Mouse (Mus musculus) CH12.LX (cell line): ENCODE measurements around the gene Cngb1. TPM values are rescaled to one million over a fixed set of nuclear protein-coding genes. Genes with fewer than 3 reads are reported as not detected.
A peak's percentile ranks its signal among the peaks of the same experiment; 100 is the strongest.
"Not testable (repeated sequence)": the region's sequence is repeated elsewhere in the genome, so short reads cannot be mapped to it uniquely, and the experiment has no call there.

Experiments
- DNase-seq: peaks from one replicate; pipeline ENCODE4 v3.0.0-alpha.2; 2013; ENCODE audit errors: extremely low read depth
- H3K27ac ChIP-seq: 2 replicates; pipeline ENCODE4 v1.5.1; 2012; ENCODE audit warnings: low read depth, mild to moderate bottlenecking, control low read depth, moderate library complexity; ENCODE audit not compliant: insufficient read depth
- H3K27me3 ChIP-seq: replicated peaks from 2 replicates; pipeline ENCODE3; 2012; ENCODE audit warnings: inconsistent platforms
- H3K36me3 ChIP-seq, 2 experiments: replicated peaks in 1 of 2; 2 replicates each; pipeline versions ENCODE3 to v1.6.1; 2012; ENCODE audit warnings: inconsistent platforms in 1 of 2, low read length in 1 of 2, mild to moderate bottlenecking in 1 of 2, mixed read lengths in 1 of 2, moderate library complexity in 1 of 2; ENCODE audit not compliant: control insufficient read depth in 1 of 2, insufficient read depth in 1 of 2
- H3K4me1 ChIP-seq, 2 experiments: 2 replicates each; pipeline ENCODE4 v1.6.1; 2012; ENCODE audit warnings: inconsistent platforms in 1 of 2, moderate library complexity in 1 of 2; ENCODE audit not compliant: insufficient read depth in 2 of 2, control insufficient read depth in 1 of 2
- H3K4me2 ChIP-seq: 2 replicates; pipeline ENCODE4 v1.6.1; 2012; ENCODE audit warnings: low read depth, mild to moderate bottlenecking, control low read depth; ENCODE audit not compliant: poor library complexity, insufficient read depth, severe bottlenecking
- H3K4me3 ChIP-seq, 3 experiments: fragments of 150-350 bp in 1 of 3; sonication (generic) in 1 of 3; replicated peaks in 1 of 3; 2 replicates each; pipeline versions ENCODE3 to v1.5.1; 2011 to 2012; ENCODE audit warnings: low read depth in 2 of 3, low read length in 2 of 3, mild to moderate bottlenecking in 2 of 3, moderate library complexity in 2 of 3, control low read depth in 1 of 3, improper control_type of control experiment in 1 of 3, inconsistent platforms in 1 of 3, mixed read lengths in 1 of 3; ENCODE audit not compliant: poor library complexity in 1 of 3
- H3K79me2 ChIP-seq: replicated peaks from 2 replicates; pipeline ENCODE4 v1.6.1; 2012; ENCODE audit warnings: mild to moderate bottlenecking, moderate library complexity; ENCODE audit not compliant: control insufficient read depth, poor library complexity, insufficient read depth, severe bottlenecking; ENCODE audit errors: extremely low read depth
- H3K9ac ChIP-seq: 2 replicates; pipeline ENCODE4 v1.6.1; 2012; ENCODE audit warnings: low read depth, mild to moderate bottlenecking, control low read depth, moderate library complexity; ENCODE audit not compliant: insufficient read depth
- H3K9me3 ChIP-seq: replicated peaks from 2 replicates; pipeline ENCODE3; 2012; ENCODE audit warnings: low read length, inconsistent platforms, mixed read lengths
- CTCF ChIP-seq, 2 experiments: IDR thresholded peaks in 1 of 2; conservative IDR thresholded peaks in 1 of 2; 2 replicates each; pipeline ENCODE4 v1.5.1; 2011 to 2012; ENCODE audit warnings: low read depth in 2 of 2, low read length in 2 of 2, improper control_type of control experiment in 1 of 2, inconsistent platforms in 1 of 2, mild to moderate bottlenecking in 1 of 2, moderate library complexity in 1 of 2
- ELF1 ChIP-seq: IDR thresholded peaks from 2 replicates; pipeline ENCODE4 v1.6.1; 2014; ENCODE audit warnings: low read depth, mild to moderate bottlenecking, inconsistent platforms, low read length, improper control_type of control experiment
- ETS1 ChIP-seq: conservative IDR thresholded peaks from 2 replicates; pipeline ENCODE4 v1.6.1; 2012; ENCODE audit warnings: low read depth, mild to moderate bottlenecking, inconsistent platforms, low read length, improper control_type of control experiment, moderate library complexity
- IRF4 ChIP-seq: IDR thresholded peaks from 2 replicates; pipeline ENCODE4 v1.6.1; 2014; ENCODE audit warnings: low read depth, mild to moderate bottlenecking, inconsistent platforms, low read length, improper control_type of control experiment
- MAFK ChIP-seq: IDR thresholded peaks from 2 replicates; pipeline ENCODE4 v1.6.1; 2011; ENCODE audit warnings: low read length, improper control_type of control experiment; ENCODE audit not compliant: insufficient replicate concordance
- MAX ChIP-seq: IDR thresholded peaks from 2 replicates; pipeline ENCODE4 v1.6.1; 2011; ENCODE audit warnings: low read length, improper control_type of control experiment
- MXI1 ChIP-seq: IDR thresholded peaks from 2 replicates; pipeline ENCODE4 v1.6.1; 2011; ENCODE audit warnings: mild to moderate bottlenecking, low read depth, low read length, improper control_type of control experiment
- NELFE ChIP-seq: IDR thresholded peaks from 2 replicates; pipeline ENCODE4 v1.6.1; 2011; ENCODE audit warnings: low read depth, low read length, improper control_type of control experiment
- NRF1 ChIP-seq: IDR thresholded peaks from 2 replicates; pipeline ENCODE4 v1.6.1; 2014; ENCODE audit warnings: low read depth, mild to moderate bottlenecking, inconsistent platforms, low read length, improper control_type of control experiment, moderate library complexity
- POLR2A ChIP-seq: IDR thresholded peaks from 2 replicates; pipeline ENCODE4 v1.6.1; 2011; ENCODE audit warnings: low read depth, mild to moderate bottlenecking, improper control_type of control experiment, low read length
- RAD21 ChIP-seq: IDR thresholded peaks from 2 replicates; pipeline ENCODE4 v1.6.1; 2011; ENCODE audit warnings: low read depth, mild to moderate bottlenecking, low read length, improper control_type of control experiment, moderate library complexity
- SMC3 ChIP-seq: IDR thresholded peaks from 2 replicates; pipeline ENCODE4 v1.6.1; 2011; ENCODE audit warnings: low read depth, low read length, improper control_type of control experiment
- ZNF384 ChIP-seq: IDR thresholded peaks from 2 replicates; pipeline ENCODE4 v1.6.1; 2012; ENCODE audit warnings: low read depth, low read length, improper control_type of control experiment, inconsistent platforms
- dilution Hi-C: fragments of 300-500 bp; cut with MboI; formaldehyde crosslinking; loops from 2 replicates; pipeline ENCODE4 v1.14.3; 2020; ENCODE audit warnings: low sequenced_read_pairs; ENCODE audit not compliant: extremely low pct_unique_long_range_greater_than_20kb, extremely low pct_ligation_motif_present
- in situ Hi-C: fragments of 300-500 bp; cut with MboI; formaldehyde crosslinking; loops from 3 replicates; pipeline ENCODE4 v1.14.3; 2019; ENCODE audit warnings: low sequenced_read_pairs, low pct_ligation_motif_present, low pct_unique_long_range_greater_than_20kb, mixed read lengths
- polyA plus RNA-seq: library from polyadenylated mRNA; unstranded; fragments of >175 nt; gene quantifications from 2 replicates; pipeline ENCODE4 v1.2.1, GENCODE M21; 2012; ENCODE audit warnings: low read depth; ENCODE audit not compliant: insufficient read length
- total RNA-seq, 2 experiments: library from RNA; depleted of rRNA; stranded (reverse); fragments of 300-350 nt in 1 of 2; fragments of >200 nt in 1 of 2; gene quantifications; 2 replicates each; pipeline ENCODE4 v1.2.3; 2012 to 2014

Cngb1 gene
- total and polyA plus RNA-seq, 3 experiments: not detected

DNA sequence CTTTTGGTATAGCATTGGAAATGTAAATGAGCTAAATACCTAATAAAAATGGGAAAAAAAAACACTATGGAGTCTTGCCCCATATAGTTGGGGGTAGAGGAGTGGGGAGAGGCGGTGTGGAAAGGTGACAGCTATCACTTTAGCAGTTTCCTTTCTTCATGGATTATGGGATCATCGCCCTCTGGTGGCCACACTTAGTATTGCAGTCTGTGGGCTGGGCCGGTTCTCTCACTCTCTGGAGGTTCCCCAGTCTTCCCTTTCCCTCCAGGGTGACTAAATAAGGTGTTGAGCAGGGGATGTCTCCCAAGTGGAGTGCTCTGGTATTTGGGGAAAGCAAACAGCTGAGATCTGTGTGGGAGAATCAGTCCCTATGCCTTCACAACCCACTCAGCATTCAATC is 70.7 kb downstream of the Cngb1 start:
- Histone ChIP-seq H3K9ac (no peak overlapping the region), H3K9me3 (peaks cover 4% of the 10 kb centered on the region), H3K4me3 (no peak overlapping the region), H3K27me3 (peaks cover 11% of the 10 kb centered on the region), H3K27ac (no peak overlapping the region), H3K36me3 (no peaks in the 10 kb centered on the region), H3K4me1 (peaks cover 0 to 9% of the 10 kb centered on the region in 2 experiments; a peak in 1 of 4 replicates), H3K4me2 (no peak overlapping the region), H3K79me2 (no peaks in the 10 kb centered on the region)
- DNase-seq: peak; percentile 71
- in situ Hi-C loops: no loop called here
- dilution Hi-C loops: no loop called here
- TF ChIP-seq IRF4 (no peak), SMC3 (peak; percentile 72), MAFK (no peak), MAX (no peak), ELF1 (peak; percentile 21; the same call in 1 of the 2 replicates), NELFE (no peak), CTCF (conservative IDR thresholded peaks at IDR 0.05 in 1 of 2, IDR thresholded peaks at IDR 0.05 in 1 of 2; ENCODE audit: low read depth in 2 of 2, low read length in 2 of 2) (peak; percentile 79 to 92), RAD21 (peak; percentile 56)

DNA sequence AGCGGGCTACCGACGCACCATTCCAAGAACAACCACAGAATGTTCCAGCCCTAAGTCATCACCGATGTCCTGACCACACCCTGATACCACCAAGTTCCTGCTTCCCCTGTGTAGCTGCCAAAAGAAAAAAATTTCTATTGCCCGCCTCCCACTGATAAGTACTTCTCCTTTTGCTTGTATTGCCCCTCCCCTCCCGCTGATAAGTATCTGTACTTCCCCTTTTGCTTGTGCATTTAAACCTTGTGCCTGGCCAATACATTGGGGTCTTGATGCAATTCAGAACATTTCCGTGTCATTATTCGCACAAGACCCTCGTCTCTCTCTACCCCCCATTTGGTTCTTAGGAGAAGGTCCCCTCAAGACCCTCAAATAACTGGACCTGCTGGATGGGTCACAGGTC is 76.3 kb downstream of the Cngb1 start:
- dilution Hi-C loops, in situ Hi-C loops, H3K79me2 ChIP-seq, DNase-seq, H3K4me2 ChIP-seq, H3K36me3 ChIP-seq, H3K9ac ChIP-seq, H3K27ac ChIP-seq, H3K4me3 ChIP-seq, H3K4me1 ChIP-seq: not testable (repeated sequence)
- H3K9me3 ChIP-seq: peaks cover 15% of the 10 kb centered on the region
- peaks cover 15% of the 10 kb centered on the region for H3K27me3 ChIP-seq

DNA sequence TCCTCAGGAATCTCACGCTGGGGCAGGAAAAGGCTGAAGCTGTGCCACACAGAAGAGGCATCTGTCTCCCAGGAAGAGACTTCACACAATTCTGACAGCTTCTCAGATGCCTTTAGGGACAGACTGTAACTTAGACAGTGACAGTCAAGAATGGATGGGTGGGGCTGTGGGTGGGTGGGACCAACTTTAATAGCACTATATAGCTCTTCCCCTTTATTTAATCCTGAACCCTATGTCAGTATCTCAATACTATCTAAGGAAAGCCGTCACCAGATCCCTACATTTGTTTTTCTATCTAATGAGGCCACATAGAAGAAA is 79.3 kb downstream of the Cngb1 start:
- in situ Hi-C loops: no loop called here
- dilution Hi-C loops: no loop called here
- Histone ChIP-seq H3K27ac (no peak overlapping the region), H3K9ac (no peak overlapping the region), H3K79me2 (no peaks in the 10 kb centered on the region), H3K4me2 (no peak overlapping the region), H3K9me3 (peaks cover 13% of the 10 kb centered on the region), H3K4me3 (no peak overlapping the region), H3K4me1 (no peaks in the 10 kb centered on the region), H3K27me3 (peaks cover 22% of the 10 kb centered on the region), H3K36me3 (no peaks in the 10 kb centered on the region)
- TF ChIP-seq MXI1 (no peak), NRF1 (no peak), ETS1 (no peak), CTCF (conservative IDR thresholded peaks at IDR 0.05 in 1 of 2, IDR thresholded peaks at IDR 0.05 in 1 of 2; ENCODE audit: low read depth in 2 of 2, low read length in 2 of 2) (no peak), ZNF384 (no peak), POLR2A (no peak)
- no peak for DNase-seq
